Mouse (Mus musculus) granulocyte monocyte progenitor cell, adult 5-6 weeks (primary cell): ENCODE results near the gene Snrpc. TPM values are rescaled to one million over a fixed set of nuclear protein-coding genes. Genes with fewer than 3 reads are reported as not detected.
"Not testable (repeated sequence)": the region's sequence is repeated elsewhere in the genome, so short reads cannot be mapped to it uniquely, and the experiment has no call there.

Experiments used
- ATAC-seq: replicated peaks from 2 replicates; pipeline ENCODE4 v1.8.0; 2016; ENCODE audit warnings: mild to moderate bottlenecking, moderate TSS enrichment, inconsistent platforms; ENCODE audit not compliant: poor library complexity, severe bottlenecking
- total RNA-seq, 2 experiments: library from RNA; stranded (forward) in 1 of 2; stranded (reverse) in 1 of 2; fragments of 200-712, 200-1000 nt in 1 of 2; fragments of >200 nt in 1 of 2; fragmentation: Nextera tagmentation in 1 of 2; gene quantifications; 2 replicates each; pipeline ENCODE4 v1.2.3; 2014 to 2017

The Snrpc gene
- total RNA-seq (2014; fragmentation: Nextera tagmentation) = 132 and 184 TPM in 2 replicates
- 117 and 161 TPM in 2 replicates for total RNA-seq (2017)

DNA sequence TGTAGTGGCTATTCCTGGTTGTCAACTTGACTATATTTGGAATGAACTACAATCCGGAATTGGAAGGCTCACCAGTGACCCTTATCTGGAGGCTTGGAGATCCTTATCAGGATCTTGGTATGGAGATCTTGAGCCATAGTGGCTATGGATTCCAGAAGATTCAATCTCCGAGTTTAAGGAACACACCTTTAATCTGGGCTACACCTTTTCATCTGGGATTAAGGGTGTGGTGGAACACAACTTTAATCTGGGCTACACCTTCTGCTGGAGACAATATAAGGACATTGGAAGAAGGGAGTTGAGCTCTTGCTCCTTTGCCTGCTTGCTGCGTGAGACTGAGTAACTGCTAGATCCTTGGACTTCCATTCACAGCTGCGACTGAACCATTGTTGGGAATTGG is at the start of gene Snrpc:
TSS of gene Snrpc (plus strand) at position 301 of the 400 bp plus-strand sequence.
- not testable (repeated sequence) for ATAC-seq

DNA sequence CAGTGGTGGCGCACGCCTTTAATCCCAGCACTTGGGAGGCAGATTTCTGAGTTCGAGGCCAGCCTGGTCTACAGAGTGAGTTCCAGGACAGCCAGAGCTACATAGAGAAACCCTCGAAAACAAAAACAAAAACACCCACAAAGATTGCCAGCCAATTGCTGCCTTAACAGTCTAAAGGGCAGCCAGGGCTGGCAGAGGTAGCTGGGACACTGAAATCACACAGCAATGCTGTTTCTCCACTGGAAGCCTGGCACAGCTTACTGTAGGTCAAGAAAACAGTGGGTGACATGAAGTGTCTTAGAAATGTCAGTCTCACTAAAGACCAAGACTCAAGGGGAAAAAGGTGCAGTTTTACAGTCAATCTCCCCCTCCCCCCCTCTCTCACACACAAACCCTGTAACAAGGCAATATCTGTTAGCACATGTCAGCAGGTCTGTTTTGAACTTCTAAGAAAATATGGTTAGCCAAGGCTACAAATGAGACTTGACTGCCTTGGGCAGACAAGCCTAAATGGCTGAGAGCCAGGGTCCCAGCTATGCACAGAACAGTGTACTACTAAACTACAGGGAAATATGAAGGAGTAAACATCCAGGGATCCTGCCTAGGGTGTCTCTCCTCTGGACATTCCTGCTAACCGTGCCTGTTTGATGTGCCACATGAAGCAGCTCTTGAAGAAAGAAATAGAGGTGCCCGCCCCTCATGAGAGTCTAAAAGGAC is 49.3 kb upstream of the Snrpc start:
- ATAC-seq = no peak

- ATAC-seq = peak; percentile 71
These were observed 47.9 kb upstream of the Snrpc start for GRCm38 (mm10) chr17:27790015-27790414.

GRCm38 (mm10) chr17:27790976-27791375 is 47.0 kb upstream of the Snrpc start:
- no peak for ATAC-seq

DNA sequence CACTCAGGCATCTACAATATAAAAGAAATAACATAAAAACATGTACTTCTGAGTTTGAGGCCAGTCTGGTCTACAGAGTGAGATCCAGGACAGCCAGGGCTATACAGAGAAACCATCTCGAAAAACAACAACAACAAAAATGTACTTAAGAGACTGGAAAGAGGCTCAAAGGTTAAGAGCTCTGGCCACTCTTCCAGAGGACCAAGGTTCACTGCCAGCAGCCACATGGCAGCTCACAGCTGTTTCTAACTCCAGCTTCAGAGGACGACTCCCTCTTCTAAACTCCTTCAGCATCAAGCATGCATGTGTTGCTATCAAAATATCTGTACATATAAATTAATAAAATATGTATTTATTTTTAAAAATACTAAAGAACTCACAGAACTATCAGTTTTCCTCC is 46.4 kb upstream of the Snrpc start:
- no peak for ATAC-seq

GRCm38 (mm10) chr17:27792516-27792915 is 45.4 kb upstream of the Snrpc start:
- no peak for ATAC-seq

- ATAC-seq = no peak
These were observed 44.8 kb upstream of the Snrpc start for GRCm38 (mm10) chr17:27793144-27793543.

DNA sequence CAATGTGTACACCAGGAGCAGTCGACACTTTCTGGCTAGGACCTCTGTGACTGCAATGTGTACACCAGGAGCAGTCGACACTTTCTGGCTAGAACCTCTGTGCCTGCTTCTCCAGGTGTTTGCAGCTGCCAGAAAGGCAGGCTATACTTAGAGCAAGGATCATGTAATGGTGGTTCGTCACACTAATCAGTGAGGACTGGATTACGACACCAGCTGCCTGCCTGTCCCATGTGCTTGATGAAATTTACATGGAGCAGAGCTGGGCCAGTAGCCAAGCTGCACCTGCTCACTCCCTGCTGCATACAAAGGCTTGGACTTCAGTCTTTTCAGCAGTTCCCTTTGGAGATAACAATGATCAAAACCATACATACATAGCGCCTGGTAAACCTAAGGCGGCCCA is 41.2 kb upstream of the Snrpc start:
- peak; percentile 34; the same call in 1 of the 2 replicates for ATAC-seq

GRCm38 (mm10) chr17:27797341-27797872 is 40.5 kb upstream of the Snrpc start:
- ATAC-seq = no peak

DNA sequence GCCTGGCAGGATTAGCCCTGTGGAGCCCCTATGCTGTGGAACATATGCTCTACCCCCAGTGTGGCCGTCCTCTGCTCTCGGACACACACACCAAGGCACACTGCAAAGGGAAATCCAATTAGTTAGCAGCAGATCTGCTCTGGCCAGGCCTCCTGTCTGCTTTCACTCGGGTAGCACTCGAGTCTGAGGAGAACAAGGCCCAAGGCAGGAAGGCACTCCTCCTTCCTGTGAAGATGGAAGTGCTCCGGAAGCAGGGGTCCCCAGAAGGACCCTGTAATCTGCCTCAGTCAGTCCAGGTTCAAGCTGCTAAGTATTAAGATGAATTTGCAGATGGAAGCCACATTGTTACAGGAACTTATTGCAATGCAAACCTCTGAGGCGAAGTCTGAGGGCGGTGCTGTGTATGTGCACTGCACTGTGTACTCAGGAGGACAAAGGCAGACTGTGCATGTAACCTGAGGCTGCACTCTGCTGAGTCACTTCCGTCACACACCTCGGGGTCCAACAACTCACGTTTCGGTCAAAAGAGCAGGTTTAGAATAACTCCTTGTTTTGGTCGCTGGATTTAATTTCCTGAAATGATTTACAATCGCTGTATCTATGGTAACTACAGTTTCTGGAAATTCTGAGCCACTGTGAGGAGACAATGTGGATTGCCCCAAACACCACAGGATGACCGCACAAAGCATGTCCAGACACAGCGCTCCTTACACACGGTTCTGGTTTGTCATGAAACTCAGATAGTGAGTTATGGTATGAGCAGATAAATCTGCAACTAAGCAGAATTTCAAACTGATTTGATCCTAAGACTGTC is 38.0 kb upstream of the Snrpc start:
- ATAC-seq = peak; percentile 39

DNA sequence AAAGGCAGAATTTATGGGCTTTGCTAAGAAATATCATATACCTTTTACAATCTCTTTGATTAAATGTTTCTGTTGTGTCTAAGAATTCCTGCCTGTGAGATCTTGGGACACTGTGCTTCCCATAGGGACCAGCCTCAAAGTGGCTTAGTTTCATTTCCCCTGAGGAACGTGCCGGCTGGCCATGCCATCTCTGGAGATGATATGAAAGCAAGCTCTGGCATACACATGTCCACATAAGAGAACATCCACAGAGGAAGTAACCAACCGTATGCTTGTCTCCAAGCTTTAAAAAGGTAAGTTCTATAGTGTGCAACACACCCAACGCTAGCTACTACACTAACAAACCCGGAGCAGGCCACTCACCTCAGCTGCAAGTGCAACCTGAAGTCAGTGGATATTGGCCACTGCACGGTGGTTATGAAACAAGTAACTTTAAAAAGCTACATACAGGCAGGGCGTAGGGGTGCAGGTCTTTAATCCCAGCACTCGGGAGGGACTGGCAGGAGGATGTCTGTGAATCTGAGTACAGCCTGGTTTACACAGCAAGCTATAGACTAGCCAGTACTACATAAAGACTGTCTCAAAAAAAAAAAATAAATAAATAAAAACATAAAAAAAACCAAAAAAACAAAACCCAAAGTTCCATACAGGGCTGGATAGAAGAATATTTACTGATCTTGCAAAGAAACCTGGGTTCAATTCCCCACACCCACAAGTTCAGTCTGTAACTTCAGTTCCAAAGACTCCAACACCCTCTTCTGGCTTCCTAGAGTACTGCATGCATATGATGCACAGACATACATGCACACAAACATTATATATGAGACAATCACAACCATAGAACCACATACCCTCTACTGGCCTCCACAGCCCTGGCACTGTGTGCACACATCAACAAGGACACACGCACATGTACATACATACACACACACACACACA is 37.0 kb upstream of the Snrpc start:
- ATAC-seq = peak; percentile 74

DNA sequence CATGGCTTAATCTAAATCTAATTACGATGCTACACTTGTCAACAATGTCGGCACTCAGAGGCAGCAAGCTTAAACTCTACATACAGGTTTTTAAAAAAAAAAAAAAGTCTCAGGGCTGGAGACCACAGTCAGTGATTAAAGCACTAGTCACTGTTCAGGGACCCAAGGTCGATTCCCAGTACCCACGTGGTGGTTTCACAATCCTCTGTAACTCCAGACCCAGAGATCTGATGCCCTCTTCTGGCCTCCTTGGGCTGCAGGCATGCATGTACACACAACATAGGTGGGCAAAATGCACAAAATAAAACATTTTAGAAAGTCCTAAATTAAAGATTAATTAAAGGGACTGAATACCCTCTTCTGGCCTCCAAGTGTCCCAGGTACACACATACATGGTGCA is 34.2 kb upstream of the Snrpc start:
- ATAC-seq = no peak

- no peak for ATAC-seq
These were observed 33.7 kb upstream of the Snrpc start for GRCm38 (mm10) chr17:27804156-27804690.

GRCm38 (mm10) chr17:27804803-27805770 is 32.9 kb upstream of the Snrpc start:
- no peak for ATAC-seq

DNA sequence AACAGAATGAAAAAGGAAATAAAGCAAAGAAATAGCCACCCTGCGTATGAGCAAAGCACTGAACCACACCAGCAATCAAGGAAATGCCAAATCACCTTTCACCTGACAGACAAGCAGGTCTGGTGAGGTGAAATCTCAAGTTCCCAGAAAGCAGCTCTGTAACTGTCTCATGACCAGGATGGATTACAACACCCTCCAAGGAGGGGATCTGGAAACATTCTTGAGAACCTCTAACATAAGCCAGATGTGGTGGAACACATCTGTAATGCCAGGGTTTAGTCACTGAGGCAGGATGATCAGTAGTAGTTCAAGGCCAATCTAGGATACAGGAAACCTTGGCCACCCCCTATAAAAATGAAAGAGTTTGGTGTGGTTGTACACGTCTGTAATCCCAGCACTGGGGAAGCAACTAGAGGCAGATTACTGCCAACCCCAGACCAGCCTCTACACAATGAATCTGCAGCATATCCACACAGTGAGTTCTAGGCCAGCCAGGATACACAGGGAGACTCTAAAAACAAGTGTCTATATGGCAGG is 30.3 kb upstream of the Snrpc start:
- no peak for ATAC-seq

DNA sequence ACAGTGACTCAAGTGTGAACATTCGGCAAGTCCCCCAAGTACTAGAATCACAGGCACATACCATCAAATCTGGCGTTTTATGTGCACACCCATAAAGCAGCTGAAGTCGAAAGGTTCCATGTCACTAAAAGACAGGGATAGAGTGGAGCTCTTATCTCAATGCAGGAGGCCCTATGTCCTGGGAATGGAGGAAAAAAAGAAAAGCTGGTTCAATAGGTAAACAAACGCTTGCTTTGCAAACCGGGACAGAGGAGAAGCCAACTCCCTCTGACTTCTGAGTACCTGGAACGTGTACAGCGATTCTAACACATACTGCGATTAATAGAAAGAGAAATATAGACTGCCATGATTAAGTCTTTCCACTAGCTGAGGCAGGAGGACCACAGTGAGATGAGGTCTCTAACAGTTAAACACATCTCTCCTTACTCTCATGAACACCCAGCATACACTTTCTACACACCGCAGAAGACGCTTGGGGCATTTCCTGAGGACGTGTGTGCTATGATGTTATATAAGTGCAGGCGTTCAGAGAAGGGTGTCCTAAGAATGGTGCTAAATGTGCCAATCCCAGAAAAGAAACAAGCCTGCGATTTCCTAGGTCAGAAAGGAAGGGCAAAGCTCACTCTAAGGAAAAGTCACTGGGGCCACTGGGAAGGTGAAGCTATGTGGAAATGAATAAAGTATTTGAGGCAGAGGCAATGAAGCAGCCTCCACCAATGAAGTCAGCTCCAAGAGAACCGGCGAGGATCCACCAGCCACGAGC is 27.2 kb upstream of the Snrpc start:
- no peak for ATAC-seq

DNA sequence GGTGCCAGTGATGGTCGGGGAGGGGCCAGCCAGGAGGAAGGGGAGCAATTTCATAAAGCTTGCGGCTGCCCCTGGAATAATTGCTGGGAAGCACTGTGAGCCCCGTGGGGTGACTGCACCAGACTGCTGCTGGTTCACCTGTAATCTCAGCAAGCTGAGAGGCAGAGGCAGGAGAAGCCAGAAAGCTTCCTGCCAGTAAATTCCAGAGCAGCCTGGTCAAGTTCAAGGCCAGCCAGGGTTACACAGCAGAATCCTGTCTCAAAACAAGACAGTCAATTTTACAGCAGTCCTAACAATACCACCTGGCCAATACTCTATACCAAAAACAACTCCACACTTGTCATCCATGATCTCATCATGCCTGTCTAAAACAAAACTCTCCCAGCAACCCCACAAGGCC is 26.0 kb upstream of the Snrpc start:
- ATAC-seq = no peak

DNA sequence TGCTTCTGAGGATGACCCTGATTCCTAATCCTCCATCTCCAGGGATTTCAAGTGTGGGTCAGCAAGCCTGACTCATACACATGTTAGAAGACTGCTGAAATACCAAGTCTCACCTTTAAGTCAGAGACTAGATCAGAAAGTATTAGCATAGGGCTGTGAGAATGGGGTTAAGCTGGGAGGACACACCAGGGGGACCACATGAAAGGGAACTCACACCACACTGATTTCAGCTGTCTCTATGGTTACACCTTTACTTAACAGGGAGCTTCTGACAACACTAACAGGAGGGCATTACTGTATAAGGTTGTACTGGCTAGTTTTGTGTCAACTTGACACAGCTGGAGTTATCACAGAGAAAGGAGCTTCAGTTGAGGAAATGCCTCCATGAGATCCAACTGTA is 23.3 kb upstream of the Snrpc start:
- ATAC-seq = no peak
